Mouse (Mus musculus): ENCODE measurements around the gene Olfr818.
"Not testable (repeated sequence)": the region's sequence is repeated elsewhere in the genome, so short reads cannot be mapped to it uniquely, and the experiment has no call there.

The Olfr818 gene

GRCm38 (mm10) chr10:129949000-129949399, at the start of gene Olfr818:
Olfr818 (minus strand) TSS chr10:129949100.
- DNase-seq (ENCODE audit: low read depth, low spot score), result no peak

GRCm38 (mm10) chr10:129984962-129985361, 36.1 kb upstream of the Olfr818 start, which contains the start of gene Gm10310:
Gm10310 (minus strand) TSS chr10:129985062.
- DNase-seq (ENCODE audit: low read depth, low spot score), result not testable (repeated sequence)

DNA sequence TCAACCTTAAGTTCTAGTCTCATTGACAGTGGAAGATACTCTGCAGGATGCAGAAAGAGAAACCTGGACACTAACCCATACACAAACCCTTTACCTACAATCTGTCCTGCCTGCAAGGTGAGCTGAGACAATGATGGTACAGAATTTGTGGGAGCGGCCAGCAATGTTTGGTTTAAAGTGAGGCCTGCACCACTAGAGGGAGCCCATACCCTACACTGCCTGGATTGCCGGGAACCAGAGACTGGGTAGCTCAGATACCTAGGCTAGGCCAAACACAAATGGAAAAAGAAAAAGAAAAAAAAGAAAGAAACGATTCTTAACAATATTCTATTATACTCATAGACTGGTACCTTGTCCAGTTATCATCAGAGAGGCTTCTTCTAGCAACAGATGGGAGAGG, 33.0 kb upstream of the Olfr818 start:
- DNase-seq (ENCODE audit: low read depth, low spot score), result not testable (repeated sequence)

DNA sequence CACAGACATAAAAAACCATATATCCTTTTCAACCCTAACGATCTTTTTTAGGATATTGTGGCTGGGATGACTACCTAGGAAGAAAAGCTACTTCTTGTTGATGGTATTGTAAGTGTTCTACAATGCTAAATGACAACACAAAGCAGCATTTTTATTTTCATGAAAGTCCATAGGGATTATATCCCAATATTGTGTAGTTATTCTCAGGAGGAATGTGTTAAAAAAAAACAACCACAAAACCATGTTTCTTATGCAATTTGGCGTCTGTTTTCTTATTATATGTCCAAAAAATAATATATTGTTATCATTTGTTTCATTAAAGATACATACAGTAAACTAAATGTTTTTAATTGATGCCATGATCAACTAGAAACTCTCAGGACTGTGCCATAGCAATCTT, 27.1 kb upstream of the Olfr818 start, which contains the start of gene Olfr247:
Gene Olfr247 (minus strand): TSS at position 101 of the 400 bp plus-strand sequence.
- not testable (repeated sequence) for DNase-seq (ENCODE audit: low read depth, low spot score)

DNA sequence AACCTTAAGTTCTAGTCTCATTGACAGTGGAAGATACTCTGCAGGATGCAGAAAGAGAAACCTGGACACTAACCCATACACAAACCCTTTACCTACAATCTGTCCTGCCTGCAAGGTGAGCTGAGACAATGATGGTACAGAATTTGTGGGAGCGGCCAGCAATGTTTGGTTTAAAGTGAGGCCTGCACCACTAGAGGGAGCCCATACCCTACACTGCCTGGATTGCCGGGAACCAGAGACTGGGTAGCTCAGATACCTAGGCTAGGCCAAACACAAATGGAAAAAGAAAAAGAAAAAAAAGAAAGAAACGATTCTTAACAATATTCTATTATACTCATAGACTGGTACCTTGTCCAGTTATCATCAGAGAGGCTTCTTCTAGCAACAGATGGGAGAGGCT, 24.1 kb upstream of the Olfr818 start:
- DNase-seq (ENCODE audit: low read depth, low spot score), result not testable (repeated sequence)

DNA sequence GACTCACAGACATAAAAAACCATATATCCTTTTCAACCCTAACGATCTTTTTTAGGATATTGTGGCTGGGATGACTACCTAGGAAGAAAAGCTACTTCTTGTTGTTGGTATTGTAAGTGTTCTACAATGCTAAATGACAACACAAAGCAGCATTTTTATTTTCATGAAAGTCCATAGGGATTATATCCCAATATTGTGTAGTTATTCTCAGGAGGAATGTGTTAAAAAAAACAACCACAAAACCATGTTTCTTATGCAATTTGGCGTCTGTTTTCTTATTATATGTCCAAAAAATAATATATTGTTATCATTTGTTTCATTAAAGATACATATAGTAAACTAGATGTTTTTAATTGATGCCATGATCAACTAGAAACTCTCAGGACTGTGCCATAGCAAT, 18.3 kb upstream of the Olfr818 start, which contains the start of gene Olfr819:
Gene Olfr819 (minus strand): TSS at position 101 of the 400 bp plus-strand sequence.
- not testable (repeated sequence) for DNase-seq (ENCODE audit: low read depth, low spot score)

DNA sequence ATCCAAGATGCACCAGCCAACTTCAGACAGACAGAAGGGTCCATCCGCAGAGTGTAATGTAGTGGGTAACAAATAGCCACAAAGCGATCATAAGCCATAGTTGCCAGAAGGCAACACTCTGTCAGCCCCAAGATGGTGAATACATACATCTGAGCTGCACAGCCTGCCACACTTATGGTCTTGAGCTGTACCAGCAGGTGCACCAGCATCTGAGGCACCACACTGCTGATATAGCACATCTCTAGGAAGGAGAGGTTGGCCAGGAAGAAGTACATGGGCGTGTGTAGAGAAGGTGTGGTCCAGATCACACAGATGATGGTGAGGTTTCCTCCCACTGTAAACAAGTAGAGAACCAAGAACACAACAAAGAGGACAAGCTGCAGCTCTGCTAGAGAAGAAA, 17.3 kb upstream of the Olfr818 start:
- DNase-seq (ENCODE audit: low read depth, low spot score), result not testable (repeated sequence)

- DNase-seq (ENCODE audit: low read depth, low spot score), result no peak
Measured at GRCm38 (mm10) chr10:129915497-129915896, 33.4 kb downstream of the Olfr818 start, which contains the start of gene Olfr816. Olfr816 (minus strand) TSS chr10:129915597.

- DNase-seq (ENCODE audit: low read depth, low spot score), result not testable (repeated sequence)
Measured at GRCm38 (mm10) chr10:129905767-129906166, 43.1 kb downstream of the Olfr818 start, which contains the start of gene Olfr815. Olfr815 (minus strand) TSS chr10:129905867.
